ENCODE assay signal across 21 mouse cellular contexts in the genomic region with DNA sequence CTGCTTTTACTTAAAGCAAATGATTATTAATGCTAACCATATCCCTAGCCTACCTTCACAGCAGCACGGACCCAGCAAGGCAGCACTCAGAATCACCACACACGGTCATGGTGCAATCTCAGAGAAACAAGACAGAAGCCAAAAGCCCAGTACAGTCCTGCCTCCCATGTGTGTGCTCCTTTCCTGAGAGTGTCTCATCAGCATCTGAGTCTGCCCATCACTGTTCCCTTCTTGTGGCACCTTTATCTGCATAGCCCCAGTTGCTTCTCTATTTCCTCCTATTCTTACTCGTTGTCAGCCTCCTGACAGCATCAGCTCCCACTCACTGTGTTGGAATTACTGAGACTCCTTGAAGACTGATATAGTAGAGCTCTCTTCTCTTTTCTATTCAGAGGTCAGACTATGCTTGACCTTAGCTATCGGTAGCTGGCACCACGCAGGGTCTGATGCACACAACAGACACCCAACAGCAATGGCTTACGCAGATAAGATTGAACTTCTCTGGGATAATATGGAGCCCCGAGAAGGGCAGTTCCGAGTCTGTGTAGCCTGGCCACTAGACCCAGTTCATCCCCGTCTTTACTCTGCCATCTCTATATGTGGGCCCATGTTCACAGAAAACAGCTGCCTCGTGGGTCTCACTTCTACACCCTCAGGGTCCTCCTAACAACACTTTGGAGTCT. TPM values are rescaled to one million over a fixed set of nuclear protein-coding genes. Genes with fewer than 3 reads are reported as not detected.
DNase-seq lines count a peak whose midpoint lies in the region; ATAC-seq lines count a peak whose summit lies in the region.
"Had no signal": no experiment of that assay in that cellular context is flagged by ENCODE, and none has a peak within 500 bp of the region (broad histone marks: within the 10 kb centered on the region; RNA-seq: fewer than 3 reads in every experiment).

No protein-coding gene starts in this region.

- intact Hi-C loops in heart, postnatal 25 days (cut with DNase I) = no loop called here

- no peak overlapping the region for H3K4me3 ChIP-seq in liver, embryonic 12.5 days
- no peak overlapping the region for H3K4me3 ChIP-seq in liver, embryonic 13.5 days (replicated peaks)
- H3K4me3 ChIP-seq: embryonic facial prominence, embryonic 13.5 days; forebrain, embryonic 13.5 days; heart, adult 2 months; heart, embryonic 15.5 days; hindbrain, embryonic 10.5 days had no signal

- peak; percentile 81 for ATAC-seq in liver, embryonic 12.5 days
- ATAC-seq in liver, embryonic 13.5 days (ENCODE audit: low read depth) = peak; percentile 82
- peak; percentile 17; the same call in 1 of the 2 replicates for ATAC-seq in megakaryocyte progenitor cell, adult 5-6 weeks (replicated peaks; ENCODE audit: poor library complexity)
- ATAC-seq: activated CD4-positive, CD25-positive, alpha-beta regulatory T cell, adult 4 months; forebrain, embryonic 13.5 days; forebrain, postnatal 0 days had no signal

- H3K9me3 ChIP-seq in liver, embryonic 12.5 days (replicated peaks) = no peaks in the 10 kb centered on the region
- no peaks in the 10 kb centered on the region for H3K9me3 ChIP-seq in liver, embryonic 13.5 days (replicated peaks)
- H3K9me3 ChIP-seq: embryonic facial prominence, embryonic 13.5 days; forebrain, embryonic 13.5 days; heart, embryonic 15.5 days had no signal

- no peak overlapping the region for H3K27ac ChIP-seq in liver, embryonic 12.5 days
- H3K27ac ChIP-seq in liver, embryonic 13.5 days = no peak overlapping the region
- H3K27ac ChIP-seq: embryonic facial prominence, embryonic 13.5 days; forebrain, embryonic 13.5 days; heart, adult 2 months; heart, embryonic 15.5 days; hindbrain, embryonic 10.5 days; hindbrain, embryonic 14.5 days had no signal

- H3K36me3 ChIP-seq in liver, embryonic 12.5 days = no peaks in the 10 kb centered on the region
- H3K36me3 ChIP-seq in liver, embryonic 13.5 days = no peaks in the 10 kb centered on the region
- H3K36me3 ChIP-seq: embryonic facial prominence, embryonic 13.5 days; heart, embryonic 15.5 days; hindbrain, embryonic 10.5 days had no signal

- H3K27me3 ChIP-seq in liver, embryonic 12.5 days (replicated peaks) = no peaks in the 10 kb centered on the region
- H3K27me3 ChIP-seq in liver, embryonic 13.5 days = no peaks in the 10 kb centered on the region
- H3K27me3 ChIP-seq: embryonic facial prominence, embryonic 13.5 days; forebrain, embryonic 13.5 days; heart, embryonic 15.5 days had no signal

- 37% methylated on average over 10 of the region's 10 CpGs for WGBS in liver, embryonic 12.5 days (ENCODE audit: insufficient replicate concordance)
- 27% methylated on average over 10 of the region's 10 CpGs for WGBS in liver, embryonic 13.5 days (ENCODE audit: insufficient replicate concordance)

- H3K9ac ChIP-seq in liver, embryonic 12.5 days = no peak overlapping the region
- H3K9ac ChIP-seq in liver, embryonic 13.5 days = no peak overlapping the region
- H3K9ac ChIP-seq: embryonic facial prominence, embryonic 13.5 days; forebrain, embryonic 13.5 days; forebrain, postnatal 0 days; heart, embryonic 15.5 days; hindbrain, embryonic 14.5 days had no signal

- peak; percentile 83 for DNase-seq in heart, adult 11 months
- DNase-seq in heart, postnatal 25 days (ENCODE audit: low spot score) = no peak
- no peak for DNase-seq in liver
- DNase-seq in liver, embryonic 13.5 days = no peak
- DNase-seq in thymus, postnatal 0 days (ENCODE audit: low spot score) = no peak
- DNase-seq in spleen, postnatal 14 days (ENCODE audit: low spot score in 2 of 2) = no peak
- DNase-seq: adrenal gland, postnatal 14 days; cerebellum, adult 11-12 months; cerebellum, adult 9-10 months; forebrain, postnatal 0 days; gastrocnemius, postnatal 36 days; heart, adult 2 months; heart, postnatal 14 days had no signal

- peaks cover 16% of the 10 kb centered on the region for H3K4me1 ChIP-seq in liver, embryonic 12.5 days
- peaks cover 13% of the 10 kb centered on the region for H3K4me1 ChIP-seq in liver, embryonic 13.5 days (replicated peaks)
- H3K4me1 ChIP-seq: embryonic facial prominence, embryonic 13.5 days; forebrain, embryonic 13.5 days; hindbrain, embryonic 10.5 days had no signal

- H3K4me2 ChIP-seq in liver, embryonic 12.5 days = 0 out of 2 replicates have a peak overlapping the region, but pooled peaks have one; percentile 12
- no peak overlapping the region for H3K4me2 ChIP-seq in liver, embryonic 13.5 days
- H3K4me2 ChIP-seq: embryonic facial prominence, embryonic 13.5 days; forebrain, embryonic 13.5 days; heart, embryonic 15.5 days; hindbrain, embryonic 14.5 days had no signal

RNA-seq across cellular contexts. Expression of a gene that starts 19.8 kb away (rescaled TPM):
- total RNA-seq in heart, postnatal 25 days (2021) = under 1 TPM; 0.34 TPM
- polyA plus RNA-seq in liver, embryonic 12.5 days (2016; fragmentation: Nextera tagmentation; extraction: Ambion mirVana) = 0.33 and 0.45 TPM in 2 replicates
- 0.16 and 0.20 TPM in 2 replicates for polyA plus RNA-seq in liver, embryonic 13.5 days (2015; fragmentation: Nextera tagmentation; extraction: Ambion mirVana)
- total RNA-seq in megakaryocyte progenitor cell, adult 5-6 weeks (2015) = 0.07 TPM in 1 of 2 replicates, not detected in the other
- total RNA-seq in megakaryocyte progenitor cell, adult 5-6 weeks (2017) = 0.50 TPM in 1 of 2 replicates, not detected in the other
- 0.62 and 0.66 TPM in 2 replicates for polyA plus RNA-seq in thymus, postnatal 0 days (2015; fragmentation: Nextera tagmentation; extraction: Ambion mirVana)

RNA-seq across cellular contexts. Expression of a gene that starts 32.4 kb away (rescaled TPM):
- 100 to 1,000 TPM; 233 to 243 TPM for total RNA-seq in heart, postnatal 25 days (2021)
- 126 and 136 TPM in 2 replicates for polyA plus RNA-seq in liver, embryonic 12.5 days (2016; fragmentation: Nextera tagmentation; extraction: Ambion mirVana)
- 138 and 162 TPM in 2 replicates for polyA plus RNA-seq in liver, embryonic 13.5 days (2015; fragmentation: Nextera tagmentation; extraction: Ambion mirVana)
- total RNA-seq in megakaryocyte progenitor cell, adult 5-6 weeks (2015) = 426 and 508 TPM in 2 replicates
- 607 and 687 TPM in 2 replicates for total RNA-seq in megakaryocyte progenitor cell, adult 5-6 weeks (2017)
- polyA plus RNA-seq in thymus, postnatal 0 days (2015; fragmentation: Nextera tagmentation; extraction: Ambion mirVana) = 205 and 225 TPM in 2 replicates

Comparison
In these comparisons a context has a peak if more than half of its experiments do, and no peak if none do; other contexts are left out.
1. ATAC-seq: peak in every context shown above with its lines; median percentile 82 in liver, embryonic 13.5 days; 81 in liver, embryonic 12.5 days; 17 in megakaryocyte progenitor cell, adult 5-6 weeks.